Mouse (Mus musculus): Measurements from ENCODE around the gene March2. TPM values are rescaled to one million over a fixed set of nuclear protein-coding genes. Genes with fewer than 3 reads are reported as not detected.
"Not testable (repeated sequence)": the region's sequence is repeated elsewhere in the genome, so short reads cannot be mapped to it uniquely, and the experiment has no call there.

Gene March2
- total RNA-seq (2015; ENCODE audit: low replicate concordance) (910 and 992 TPM in 2 replicates), total RNA-seq (2017; ENCODE audit: low replicate concordance) (1,070 and 1,140 TPM in 2 replicates)

DNA sequence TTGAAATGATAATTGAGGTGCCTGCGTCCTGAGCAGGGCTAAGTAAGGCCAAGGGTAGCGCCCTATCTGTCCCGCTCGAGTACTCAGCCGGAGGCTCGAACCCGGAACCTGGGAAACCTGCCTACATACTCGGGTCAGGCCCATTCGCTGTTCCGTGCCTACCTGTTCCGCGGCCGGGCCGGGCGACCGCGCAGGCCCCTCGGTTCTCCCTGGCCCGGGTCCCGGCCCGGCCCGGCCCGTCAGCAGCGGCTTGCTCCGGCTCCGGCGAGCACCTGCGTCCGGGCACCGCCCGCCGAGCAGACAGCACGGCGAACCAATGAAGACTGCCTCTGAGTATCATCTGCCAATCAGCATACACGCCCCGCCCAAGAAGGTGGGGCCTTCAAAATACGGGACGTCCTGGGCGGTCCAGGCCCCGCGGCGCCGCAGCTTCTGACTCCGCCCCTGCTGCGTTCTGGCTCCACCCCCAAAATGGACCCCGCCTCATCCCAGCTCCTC lies at the start of gene March2:
Gene March2, minus strand, starts transcription at position 287 of the 498 bp plus-strand sequence.
- ATAC-seq (replicated peaks; ENCODE audit: low FRiP score, poor library complexity, severe bottlenecking) = peak; percentile 86

- no peak for ATAC-seq (replicated peaks; ENCODE audit: low FRiP score, poor library complexity, severe bottlenecking)
These were observed 47.9 kb upstream of the March2 start for GRCm38 (mm10) chr17:33766389-33766788.

DNA sequence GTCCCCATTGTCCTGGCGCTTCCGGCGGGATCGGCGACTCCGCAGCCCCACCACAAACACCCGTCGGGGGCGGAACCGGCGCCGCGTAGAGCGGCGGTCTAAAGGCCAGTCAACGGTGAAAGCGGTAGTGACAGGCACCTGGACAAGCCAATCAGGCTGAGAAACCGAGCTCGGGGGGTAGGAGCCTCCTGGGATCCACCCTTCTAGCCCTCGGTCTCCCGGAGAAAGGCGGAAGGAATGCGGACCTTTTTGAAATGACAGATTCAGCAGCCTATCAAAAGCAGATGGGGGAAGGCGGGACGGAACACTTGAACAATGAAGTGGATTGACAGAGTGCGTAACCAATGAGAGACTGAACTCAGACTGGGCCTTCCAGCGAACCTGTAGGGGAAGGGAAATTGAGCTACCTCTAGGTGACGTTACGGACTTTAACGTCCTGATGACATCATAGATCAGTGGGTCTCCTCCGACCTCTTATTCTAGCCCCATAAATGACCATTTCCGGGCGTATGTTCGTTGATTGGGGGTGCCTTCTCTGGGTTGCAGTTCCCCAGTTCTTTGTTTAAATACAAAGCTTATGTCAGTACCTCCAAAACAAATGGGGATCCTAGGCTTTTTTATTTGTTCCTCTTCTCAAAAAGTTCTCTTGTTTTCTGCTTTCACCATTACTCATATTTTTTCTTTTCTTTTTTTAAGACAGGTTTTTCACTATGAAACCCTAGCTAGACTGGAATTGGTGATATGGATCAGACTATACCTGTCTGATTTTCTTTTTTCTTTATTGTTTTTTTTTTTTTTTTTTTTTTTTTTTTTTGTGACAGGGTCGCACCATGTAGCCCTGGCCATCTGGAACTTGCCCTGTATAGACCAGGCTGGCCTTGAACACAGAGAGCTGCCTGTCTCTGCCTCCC lies 42.0 kb upstream of the March2 start, which contains the start of gene Rab11b:
Gene Rab11b, minus strand, starts transcription at position 276 of the 911 bp plus-strand sequence.
- ATAC-seq (replicated peaks; ENCODE audit: low FRiP score, poor library complexity, severe bottlenecking) = peak; percentile 94

GRCm38 (mm10) chr17:33759767-33760254 lies 41.3 kb upstream of the March2 start:
- ATAC-seq (replicated peaks; ENCODE audit: low FRiP score, poor library complexity, severe bottlenecking) = peak; percentile 73

GRCm38 (mm10) chr17:33757231-33757630 lies 38.8 kb upstream of the March2 start:
- no peak for ATAC-seq (replicated peaks; ENCODE audit: low FRiP score, poor library complexity, severe bottlenecking)

GRCm38 (mm10) chr17:33756108-33756790 lies 37.8 kb upstream of the March2 start:
- ATAC-seq (replicated peaks; ENCODE audit: low FRiP score, poor library complexity, severe bottlenecking) = no peak

- no peak for ATAC-seq (replicated peaks; ENCODE audit: low FRiP score, poor library complexity, severe bottlenecking)
These were observed 37.1 kb upstream of the March2 start for GRCm38 (mm10) chr17:33755418-33756107.

GRCm38 (mm10) chr17:33754656-33755055 lies 36.2 kb upstream of the March2 start:
- ATAC-seq (replicated peaks; ENCODE audit: low FRiP score, poor library complexity, severe bottlenecking) = no peak

DNA sequence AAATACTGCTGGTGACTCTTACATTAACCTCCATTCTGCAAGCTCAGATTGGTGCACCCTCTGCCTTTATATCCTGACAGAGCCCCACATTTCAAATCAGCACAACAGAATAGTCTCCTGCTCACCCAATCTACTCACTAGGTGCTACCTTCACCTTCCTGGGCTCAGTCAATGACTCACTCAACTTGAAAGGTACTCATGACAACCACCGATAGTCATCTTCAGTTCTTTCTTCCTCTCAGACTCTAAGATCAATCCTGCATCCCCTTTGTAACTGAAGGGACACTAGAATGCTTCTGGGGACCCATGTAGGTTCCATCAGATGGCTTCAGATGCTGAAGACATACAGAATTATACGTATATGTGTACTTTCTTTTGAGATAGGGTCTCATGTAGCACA lies 33.8 kb upstream of the March2 start:
- no peak for ATAC-seq (replicated peaks; ENCODE audit: low FRiP score, poor library complexity, severe bottlenecking)

DNA sequence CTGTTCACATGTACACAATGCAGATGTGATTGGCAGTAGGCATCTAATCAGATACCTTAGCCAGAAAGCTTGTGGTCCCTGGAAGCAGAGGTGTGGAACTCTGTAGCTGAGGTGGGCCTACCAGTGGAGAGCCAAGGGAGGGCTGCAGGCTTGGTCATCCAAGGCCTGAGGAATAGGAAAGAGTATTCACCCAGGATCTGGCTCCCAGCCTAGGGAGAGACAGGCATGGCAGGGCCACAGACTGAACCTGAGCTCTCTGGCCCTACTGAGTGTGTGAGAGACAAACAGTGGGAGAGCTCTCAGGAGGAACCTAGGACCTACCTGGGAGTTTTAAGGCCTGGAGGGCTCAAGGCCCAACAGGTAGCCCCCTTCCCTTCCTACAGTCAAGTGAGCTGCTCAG lies 32.7 kb upstream of the March2 start:
- no peak for ATAC-seq (replicated peaks; ENCODE audit: low FRiP score, poor library complexity, severe bottlenecking)

DNA sequence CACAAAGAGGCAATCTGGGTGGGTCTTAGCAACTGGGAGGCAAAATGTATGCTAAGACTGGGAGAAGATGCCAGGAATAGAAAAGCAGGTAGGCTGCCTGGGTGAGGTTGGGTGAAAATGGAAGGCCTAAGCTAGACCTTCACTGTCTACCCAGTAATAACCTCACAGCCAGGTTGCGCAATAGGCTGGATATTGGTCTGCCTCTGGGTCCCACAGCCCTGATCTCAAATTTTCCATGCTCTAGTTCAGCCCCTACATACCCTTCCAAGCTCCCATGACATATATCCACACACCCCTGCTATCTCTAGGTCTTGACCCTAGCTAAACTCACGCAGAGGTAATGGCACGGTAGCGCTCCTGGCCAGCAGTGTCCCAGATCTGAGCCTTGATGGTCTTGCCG lies 31.0 kb upstream of the March2 start:
- ATAC-seq (replicated peaks; ENCODE audit: low FRiP score, poor library complexity, severe bottlenecking) = no peak

- peak; percentile 48; the same call in 1 of the 2 replicates for ATAC-seq (replicated peaks; ENCODE audit: low FRiP score, poor library complexity, severe bottlenecking)
These were observed 27.5 kb upstream of the March2 start for GRCm38 (mm10) chr17:33746011-33746410.

DNA sequence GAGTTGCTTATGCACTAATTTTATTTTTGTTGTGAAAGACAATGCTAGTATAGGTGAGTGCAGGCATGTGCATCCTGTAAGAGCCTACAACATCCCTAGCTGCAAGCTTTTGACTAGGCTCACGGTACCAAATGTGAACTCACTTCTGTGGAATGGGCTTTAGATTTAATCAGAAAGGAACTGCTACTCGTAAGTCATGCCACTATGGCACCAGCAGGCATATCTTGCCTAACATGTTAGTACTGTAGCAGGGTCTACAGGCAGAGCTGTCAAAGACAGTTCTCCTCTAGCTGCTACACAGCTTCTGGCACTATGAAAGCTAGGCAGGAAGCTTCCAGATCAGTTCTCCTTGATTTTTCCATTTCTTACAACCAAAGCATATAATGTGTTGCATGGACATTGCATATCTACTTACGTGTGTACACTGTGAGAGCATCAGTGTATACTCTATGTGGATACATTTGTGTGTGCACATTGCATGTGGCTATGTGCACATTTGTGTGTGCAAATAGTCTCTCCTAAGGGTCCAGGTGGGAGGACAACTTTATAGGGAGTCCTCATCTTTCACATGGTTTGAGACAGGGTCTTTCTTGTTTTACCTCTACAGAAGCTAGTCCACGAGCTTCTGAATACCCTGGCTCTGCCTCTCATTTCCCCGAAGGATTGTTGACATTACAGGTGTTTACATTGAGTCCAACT lies 26.4 kb upstream of the March2 start:
- ATAC-seq (replicated peaks; ENCODE audit: low FRiP score, poor library complexity, severe bottlenecking) = no peak

DNA sequence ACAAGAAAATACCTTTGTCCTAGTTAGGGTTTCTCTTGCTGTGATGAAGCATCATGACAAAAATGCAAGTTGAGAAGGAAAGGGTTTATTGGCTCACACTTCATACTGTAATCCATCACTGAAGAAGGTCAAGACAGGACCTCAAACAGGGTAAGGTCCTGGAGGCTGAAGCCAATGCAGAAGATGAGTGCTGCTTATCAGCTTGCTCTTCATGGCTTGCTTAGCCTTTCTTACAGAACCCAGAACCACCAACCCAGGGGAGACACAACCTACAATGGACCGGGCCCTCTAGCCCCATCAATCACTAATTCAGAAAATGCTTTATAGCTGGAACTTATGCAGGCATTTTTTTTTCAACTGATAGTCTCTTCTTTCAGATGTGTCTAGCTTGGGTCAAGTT lies 23.9 kb upstream of the March2 start:
- ATAC-seq (replicated peaks; ENCODE audit: low FRiP score, poor library complexity, severe bottlenecking) = no peak

- not testable (repeated sequence) for ATAC-seq (replicated peaks; ENCODE audit: low FRiP score, poor library complexity, severe bottlenecking)
These were observed 15.1 kb upstream of the March2 start for GRCm38 (mm10) chr17:33733526-33733925.

DNA sequence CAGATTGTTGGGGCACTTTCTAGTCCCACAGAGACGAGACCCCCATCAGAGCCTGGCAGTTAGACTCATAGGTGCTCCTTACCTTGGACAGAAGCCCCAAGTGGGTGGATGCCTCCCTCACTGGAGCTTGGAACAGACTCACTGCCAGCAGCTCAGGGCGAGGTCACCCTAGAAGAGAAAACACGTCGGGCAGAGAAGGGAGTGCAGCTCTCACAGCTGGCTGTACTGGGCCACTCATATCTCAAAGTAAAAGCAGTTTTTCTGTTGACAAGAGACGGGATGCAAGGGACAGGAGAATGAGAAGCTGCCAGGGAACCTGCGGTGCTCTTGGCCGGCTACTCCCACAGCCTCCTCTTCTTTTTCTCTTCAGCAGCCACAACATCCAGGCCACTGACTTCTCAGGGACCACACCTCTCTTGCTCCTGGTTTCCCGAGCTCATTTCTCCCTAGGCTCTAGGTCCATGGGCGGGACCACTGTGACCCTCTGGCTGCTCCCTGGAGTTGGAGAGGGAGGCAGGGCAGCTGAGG lies 14.2 kb upstream of the March2 start:
- ATAC-seq (replicated peaks; ENCODE audit: low FRiP score, poor library complexity, severe bottlenecking) = not testable (repeated sequence)

GRCm38 (mm10) chr17:33729215-33729614 lies 10.7 kb upstream of the March2 start:
- ATAC-seq (replicated peaks; ENCODE audit: low FRiP score, poor library complexity, severe bottlenecking) = peak; percentile 79

- ATAC-seq (replicated peaks; ENCODE audit: low FRiP score, poor library complexity, severe bottlenecking) = no peak
These were observed 9.9 kb upstream of the March2 start for GRCm38 (mm10) chr17:33728396-33728795.
